Mouse (Mus musculus) liver, adult 2 months (tissue): Measurements from ENCODE around the gene Neurog3. TPM values are rescaled to one million over a fixed set of nuclear protein-coding genes. Genes with fewer than 3 reads are reported as not detected.

Experiments used
- DNase-seq: peaks from one replicate; pipeline ENCODE4 v3.0.0-alpha.2; 2011; ENCODE audit warnings: low read depth, low spot score; ENCODE audit errors: extremely low read depth
- H3K27ac ChIP-seq: fragments of 200-500 bp; replicated peaks from 2 replicates; pipeline ENCODE4 v1.5.1; 2012; ENCODE audit warnings: low read depth, mild to moderate bottlenecking, control low read depth, inconsistent platforms, low read length; ENCODE audit not compliant: insufficient read depth
- H3K27me3 ChIP-seq: fragments of 200-500 bp; 2 replicates; pipeline ENCODE4 v1.6.1; 2012; ENCODE audit warnings: mild to moderate bottlenecking, moderate library complexity, low read length, inconsistent platforms; ENCODE audit not compliant: control insufficient read depth, insufficient read depth
- H3K36me3 ChIP-seq: fragments of 200-500 bp; 2 replicates; pipeline ENCODE4 v1.6.1; 2012; ENCODE audit warnings: low read length, inconsistent platforms; ENCODE audit not compliant: control insufficient read depth, insufficient read depth
- H3K4me1 ChIP-seq: fragments of 200-500 bp; 2 replicates; pipeline ENCODE4 v1.6.1; 2011; ENCODE audit warnings: low read length; ENCODE audit not compliant: control insufficient read depth, insufficient read depth
- H3K4me3 ChIP-seq: fragments of 200-500 bp; 2 replicates; pipeline ENCODE4 v1.5.1; 2011; ENCODE audit warnings: low read depth, mild to moderate bottlenecking, control low read depth, low read length, moderate library complexity; ENCODE audit not compliant: insufficient read depth
- H3K79me2 ChIP-seq: fragments of 200-500 bp; 2 replicates; pipeline ENCODE4 v1.6.1; 2012; ENCODE audit warnings: inconsistent platforms, mild to moderate bottlenecking, low read length, moderate library complexity; ENCODE audit not compliant: control insufficient read depth, insufficient read depth
- H3K9ac ChIP-seq: fragments of 200-500 bp; 2 replicates; pipeline ENCODE4 v1.6.1; 2012; ENCODE audit warnings: low read depth, mild to moderate bottlenecking, control low read depth, inconsistent platforms, low read length
- CTCF ChIP-seq: fragments of 200-500 bp; IDR thresholded peaks from 2 replicates; pipeline ENCODE4 v1.5.1; 2011; ENCODE audit warnings: low read depth, low read length, control low read depth
- POLR2A ChIP-seq: fragments of 200-500 bp; IDR thresholded peaks from 2 replicates; pipeline ENCODE4 v1.6.1; 2011; ENCODE audit warnings: low read length, control low read depth; ENCODE audit not compliant: insufficient read depth; ENCODE audit errors: extremely low read depth
- WGBS: fragments of 180-500 bp; shearing (Covaris S2); methylation state at CpG from one replicate; pipeline ENCODE4 v1.1.7; 2018; 5-methylcytosine and 5-hydroxymethylcytosine counted together
- polyA plus RNA-seq: library from polyadenylated mRNA; depleted of rRNA; stranded (reverse); fragments of >200 nt; gene quantifications from 2 replicates; pipeline ENCODE4 v1.2.3, GENCODE M21; 2012
- total RNA-seq: library from RNA; depleted of rRNA; stranded (reverse); fragments of >200 nt; gene quantifications from 2 replicates; pipeline ENCODE4 v1.2.3, GENCODE M21; 2014

The Neurog3 gene
- total and polyA plus RNA-seq, 2 experiments: not detected

DNA sequence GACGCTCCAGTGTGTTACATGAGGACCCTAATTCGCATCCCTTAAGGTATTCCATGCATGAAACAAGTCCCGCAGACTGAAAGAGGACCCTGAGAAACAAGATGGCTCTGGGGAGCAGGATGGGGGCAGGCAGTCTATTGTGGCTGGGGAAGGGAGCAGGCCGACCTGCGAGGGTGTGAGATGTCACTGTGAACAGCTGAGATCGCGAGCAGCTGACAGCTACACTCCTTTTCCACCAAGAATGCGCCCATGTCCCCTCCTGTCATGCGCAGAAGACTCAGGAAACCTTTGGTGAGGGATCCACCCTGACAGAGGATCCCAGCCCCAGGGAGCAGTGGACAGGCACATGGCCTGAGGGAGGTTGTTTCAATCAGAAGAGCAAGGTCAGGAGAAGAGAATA is 25.8 kb upstream of the Neurog3 start:
- Histone ChIP-seq H3K79me2 (no peaks in the 10 kb centered on the region), H3K4me3 (no peak overlapping the region), H3K36me3 (no peaks in the 10 kb centered on the region), H3K9ac (no peak overlapping the region), H3K27ac (no peak overlapping the region), H3K27me3 (peaks cover 2% of the 10 kb centered on the region; the same call in 1 of the 2 replicates), H3K4me1 (peaks cover 3% of the 10 kb centered on the region; the same call in 1 of the 2 replicates)
- DNase-seq: no peak
- 80% methylated on average over 9 of the region's 9 CpGs for WGBS
- TF ChIP-seq POLR2A (no peak), CTCF (no peak)

- Histone ChIP-seq H3K36me3 (no peaks in the 10 kb centered on the region), H3K9ac (peak overlapping the region; percentile 70), H3K4me3 (peak overlapping the region; percentile 68), H3K4me1 (peaks cover 3% of the 10 kb centered on the region; the same call in 1 of the 2 replicates), H3K27me3 (peaks cover 2% of the 10 kb centered on the region; the same call in 1 of the 2 replicates), H3K79me2 (no peaks in the 10 kb centered on the region), H3K27ac (no peak overlapping the region)
- 1% methylated on average over 57 of the region's 57 CpGs for WGBS
- peak; percentile 16 for DNase-seq
- TF ChIP-seq CTCF: peak; percentile 77
- no peak for TF ChIP-seq POLR2A
These were observed 22.2 kb upstream of the Neurog3 start for GRCm38 (mm10) chr10:62110504-62111206.

DNA sequence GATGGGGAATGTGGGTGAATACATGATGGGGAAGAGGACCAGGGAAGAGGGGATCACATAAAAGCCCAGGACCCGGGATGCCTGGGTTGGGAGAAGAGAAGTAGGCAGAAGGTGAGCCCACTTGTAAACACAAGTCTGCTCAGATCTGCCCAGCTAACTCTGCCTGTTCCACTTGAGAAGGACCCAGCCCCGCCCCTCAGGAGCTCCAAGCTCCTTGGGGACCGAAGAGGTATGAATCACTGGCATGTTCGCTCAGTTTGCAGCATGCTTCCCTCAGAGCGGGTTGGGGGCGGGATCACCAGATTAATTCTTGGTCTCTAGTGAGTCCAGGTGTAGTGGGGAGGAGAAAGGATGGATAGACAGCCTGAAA is 21.7 kb upstream of the Neurog3 start:
- H3K4me1 ChIP-seq: peaks cover 3% of the 10 kb centered on the region; the same call in 1 of the 2 replicates
- DNase-seq: no peak
- TF ChIP-seq POLR2A: no peak
- H3K27ac ChIP-seq: no peak overlapping the region
- H3K79me2 ChIP-seq: no peaks in the 10 kb centered on the region
- no peak overlapping the region for H3K4me3 ChIP-seq
- 48% methylated on average over 6 of the region's 6 CpGs for WGBS
- no peaks in the 10 kb centered on the region for H3K36me3 ChIP-seq
- no peak overlapping the region for H3K9ac ChIP-seq
- H3K27me3 ChIP-seq: peaks cover 2% of the 10 kb centered on the region; the same call in 1 of the 2 replicates

DNA sequence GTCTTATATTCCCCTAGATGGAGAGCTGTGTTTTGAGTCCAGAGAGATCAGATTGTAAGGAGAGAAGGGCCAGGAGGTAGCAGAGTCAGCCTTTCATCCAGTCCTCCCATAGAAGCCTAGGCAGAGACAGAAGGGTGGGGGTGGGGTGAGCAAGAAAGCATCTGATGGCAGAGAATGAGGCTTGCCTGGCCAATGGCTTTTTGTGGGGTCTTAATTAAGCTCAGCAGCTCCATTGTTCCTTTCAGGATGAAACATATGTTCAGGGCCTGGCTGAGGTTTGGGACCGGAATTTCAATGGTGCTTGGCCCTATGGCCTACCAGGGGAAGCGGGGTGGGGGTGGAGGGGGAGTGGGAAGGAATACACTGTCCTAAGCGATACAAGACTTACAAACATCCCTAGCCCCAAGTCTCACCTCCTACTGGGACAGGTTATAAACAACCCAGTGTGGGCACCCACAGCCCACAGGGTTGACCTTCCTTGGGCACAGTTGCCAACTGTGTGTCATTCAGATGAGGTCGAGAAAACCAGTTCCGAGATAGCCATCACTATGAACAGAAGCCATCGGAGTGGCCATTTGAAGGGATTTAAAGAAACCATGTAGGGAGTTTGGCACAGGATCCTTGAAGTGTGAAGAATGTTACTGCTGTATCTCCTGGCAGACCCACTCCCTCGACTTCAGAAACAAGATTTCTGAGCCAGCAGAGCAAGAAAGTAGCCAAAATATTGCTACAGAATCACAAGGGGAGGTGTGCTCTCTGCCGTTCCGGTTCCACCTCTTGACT is 18.8 kb upstream of the Neurog3 start:
- 76% methylated on average over 9 of the region's 9 CpGs for WGBS

DNA sequence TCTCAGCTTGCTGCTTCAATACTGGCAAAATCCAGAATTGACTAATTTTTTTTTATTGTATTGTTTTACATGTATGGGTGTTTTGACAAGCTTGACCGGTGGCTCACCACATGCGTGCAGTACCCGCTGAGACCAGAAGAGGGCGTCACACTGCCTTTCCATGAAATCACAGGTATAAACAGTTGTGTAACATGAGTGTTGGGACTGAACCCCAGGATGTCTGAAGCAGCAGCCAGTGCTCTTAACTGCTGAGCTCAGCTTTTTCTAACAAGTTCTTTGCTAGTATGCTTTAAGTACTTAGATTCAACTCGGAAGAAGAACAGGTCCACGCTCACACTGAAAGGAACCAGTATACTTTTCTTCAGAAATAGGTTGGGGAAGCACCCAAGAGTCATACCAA is 5.8 kb upstream of the Neurog3 start:
- no peak for DNase-seq
- H3K27me3 ChIP-seq: 0 out of 2 replicates have a peak, but pooled peaks cover 5% of the 10 kb centered on the region

More for the DNA sequence above, 18.8 kb upstream of the Neurog3 start:
- DNase-seq: no peak
- H3K4me3 ChIP-seq: no peak overlapping the region
- H3K4me1 ChIP-seq: peaks cover 3% of the 10 kb centered on the region; the same call in 1 of the 2 replicates
- no peak overlapping the region for H3K27ac ChIP-seq
- no peaks in the 10 kb centered on the region for H3K79me2 ChIP-seq
- no peak overlapping the region for H3K9ac ChIP-seq
- H3K27me3 ChIP-seq: peaks cover 2% of the 10 kb centered on the region; the same call in 1 of the 2 replicates
- no peaks in the 10 kb centered on the region for H3K36me3 ChIP-seq
- no peak for TF ChIP-seq CTCF
- no peak for TF ChIP-seq POLR2A

More for the DNA sequence above, 5.8 kb upstream of the Neurog3 start:
- no peaks in the 10 kb centered on the region for H3K4me1 ChIP-seq
- 41% methylated on average over 6 of the region's 6 CpGs for WGBS
- TF ChIP-seq POLR2A: no peak
- peak; percentile 58 for TF ChIP-seq CTCF
- no peaks in the 10 kb centered on the region for H3K36me3 ChIP-seq
- H3K79me2 ChIP-seq: no peaks in the 10 kb centered on the region
- no peak overlapping the region for H3K9ac ChIP-seq
- no peak overlapping the region for H3K27ac ChIP-seq
- no peak overlapping the region for H3K4me3 ChIP-seq
